Mouse (Mus musculus) cerebellum, adult 2 months (tissue): ENCODE measurements at regions not wholly inside any gene's neighbourhood (a gene's known extent, or its start where the extent isn't known, plus 50 kb on each side); places are given as distances from the start of the nearest gene placed in this dataset.

Source experiments
- DNase-seq, 2 experiments: peaks; one replicate each; pipeline ENCODE4 v3.0.0; 2021
- H3K27ac ChIP-seq: fragments of 200-500 bp; 2 replicates; pipeline ENCODE4 v1.5.1; 2012; ENCODE audit warnings: low read length, control low read depth, inconsistent platforms; ENCODE audit not compliant: insufficient read depth
- H3K27me3 ChIP-seq: fragments of 200-500 bp; 2 replicates; pipeline ENCODE4 v1.6.1; 2012; ENCODE audit warnings: inconsistent platforms, mild to moderate bottlenecking, low read length, moderate library complexity; ENCODE audit not compliant: control insufficient read depth, insufficient read depth
- H3K4me1 ChIP-seq: fragments of 200-500 bp; 2 replicates; pipeline ENCODE4 v1.6.1; 2011; ENCODE audit warnings: low read length; ENCODE audit not compliant: control insufficient read depth, insufficient read depth
- H3K4me3 ChIP-seq: fragments of 200-500 bp; replicated peaks from 2 replicates; pipeline ENCODE3; 2011; ENCODE audit warnings: mild to moderate bottlenecking, low read depth, low read length, control low read depth; ENCODE audit not compliant: insufficient read depth
- CTCF ChIP-seq: fragments of 200-500 bp; IDR thresholded peaks from 2 replicates; pipeline ENCODE4 v1.5.1; 2011; ENCODE audit warnings: low read depth, mild to moderate bottlenecking, control low read depth, low read length, moderate library complexity, borderline replicate concordance; ENCODE audit not compliant: insufficient read depth
- POLR2A ChIP-seq: fragments of 200-500 bp; IDR thresholded peaks from 2 replicates; pipeline ENCODE4 v1.6.1; 2011; ENCODE audit warnings: low read length, control low read depth, borderline replicate concordance; ENCODE audit not compliant: insufficient read depth

- H3K27me3 ChIP-seq, result no peaks in the 10 kb centered on the region
- TF ChIP-seq POLR2A (no peak), CTCF (no peak)
- DNase-seq, result no peak
Observed at GRCm38 (mm10) chrX:14738999-14739398, 528.1 kb downstream of the H2al1n start.

More at GRCm38 (mm10) chrX:14738999-14739398, 528.1 kb downstream of the H2al1n start:
- H3K4me3 ChIP-seq, result no peak overlapping the region
- no peak overlapping the region for H3K27ac ChIP-seq
- no peaks in the 10 kb centered on the region for H3K4me1 ChIP-seq
